Mouse (Mus musculus) E14TG2a.4 (cell line): ENCODE data around the gene Arnt2.

Experiments
- CTCF ChIP-seq: conservative IDR thresholded peaks from 2 replicates; pipeline ENCODE4 v1.5.1; 2014; ENCODE audit warnings: low read length
- NANOG ChIP-seq: IDR thresholded peaks from 2 replicates; pipeline ENCODE4 v1.6.1; 2014; ENCODE audit warnings: borderline replicate concordance, low read length, mixed read lengths

DNA sequence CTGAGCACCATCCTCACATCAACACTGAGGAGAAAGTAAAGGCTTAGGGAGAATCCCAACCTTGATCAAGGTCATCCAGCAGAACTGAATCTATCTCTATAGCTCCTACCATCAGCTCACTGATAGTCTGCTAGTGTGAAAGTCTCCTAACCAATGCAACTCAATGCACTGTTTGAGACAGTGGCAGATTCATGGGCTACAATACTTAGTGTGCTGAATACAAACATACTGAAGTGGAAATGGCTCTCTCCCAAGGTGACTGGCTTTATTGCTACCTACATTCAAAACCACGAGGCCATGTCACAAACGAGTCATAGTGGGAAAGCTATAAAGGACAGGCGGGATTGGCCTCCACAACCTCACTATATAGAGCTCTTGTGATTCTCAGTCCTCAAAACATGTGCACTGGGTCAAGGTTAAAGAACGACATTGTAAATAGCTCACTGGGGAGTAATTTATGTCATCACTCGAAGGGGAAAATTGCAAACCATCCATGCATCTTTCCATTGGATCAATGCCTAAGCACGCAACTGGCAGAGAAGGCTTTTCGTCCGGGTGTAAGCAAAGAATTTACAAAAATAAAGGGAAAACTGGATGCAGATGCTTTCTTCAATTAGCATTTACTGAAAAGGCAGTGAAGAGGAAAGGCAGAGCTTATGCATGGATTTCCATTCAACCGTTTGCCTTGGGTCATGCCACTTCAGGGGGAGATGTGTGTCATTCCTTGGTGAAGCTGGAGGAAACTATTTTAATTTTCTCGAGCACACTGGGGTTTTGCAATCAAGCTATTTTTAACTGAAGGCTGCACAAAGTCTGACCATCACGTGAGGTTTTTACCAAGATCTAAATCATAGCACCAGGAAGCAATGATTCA is 77.4 kb downstream of the Arnt2 start:
- TF ChIP-seq CTCF (no peak), NANOG (no peak)
